Mouse (Mus musculus) ES-Bruce4 (cell line): ENCODE results near the gene Stk38l.

Source experiments
- CTCF ChIP-seq: IDR thresholded peaks from one replicate; pipeline ENCODE4 v1.8.1; 2011; ENCODE audit warnings: low read depth, low read length
- EP300 ChIP-seq: IDR thresholded peaks from 2 replicates; pipeline ENCODE4 v1.6.1; 2011; ENCODE audit warnings: low read depth, low read length; ENCODE audit not compliant: insufficient read depth
- POLR2A ChIP-seq: IDR thresholded peaks from one replicate; pipeline ENCODE4 v1.8.1; 2011; ENCODE audit warnings: low read length; ENCODE audit not compliant: insufficient read depth

DNA sequence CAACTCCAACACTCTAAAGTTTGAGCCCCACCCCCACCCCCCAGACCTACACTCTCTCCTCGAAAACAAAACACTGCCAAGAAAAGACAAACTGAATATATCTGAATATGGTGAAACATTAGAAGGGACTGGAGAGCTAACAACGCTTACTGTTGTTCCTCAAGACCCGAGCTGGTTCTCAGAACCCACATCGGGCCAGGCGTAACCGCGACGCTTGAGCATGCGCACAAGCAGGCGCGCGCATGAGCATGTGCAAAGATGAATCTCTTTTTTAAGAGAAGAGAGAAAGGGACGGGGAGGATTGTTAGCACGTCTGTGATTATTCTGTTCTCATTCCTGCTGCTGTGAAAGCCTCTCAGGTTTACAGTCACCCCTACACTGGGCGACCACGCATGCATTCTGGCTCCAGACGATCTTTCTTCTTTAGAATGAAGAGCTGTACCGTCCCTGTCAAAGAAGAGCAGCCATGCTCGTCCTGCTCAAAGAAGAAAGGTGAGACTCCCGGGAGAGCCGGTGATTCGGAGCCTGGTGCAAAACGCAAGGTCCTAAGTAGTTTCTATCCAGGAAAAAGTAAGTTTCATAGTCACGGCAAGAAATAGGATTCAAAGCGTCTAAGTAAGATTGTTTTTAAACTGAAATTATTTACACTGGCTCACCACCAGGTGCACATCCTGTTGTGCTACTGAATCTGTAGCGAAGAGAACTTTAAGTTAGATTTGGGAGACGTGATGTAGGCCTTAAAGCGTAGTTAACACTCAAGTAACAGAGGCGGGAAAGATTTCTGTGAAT, 95.6 kb downstream of the Stk38l start:
- TF ChIP-seq CTCF (no peak), POLR2A (no peak), EP300 (no peak)
